Mouse (Mus musculus): ENCODE results near the gene Lmna. TPM values are rescaled to one million over a fixed set of nuclear protein-coding genes. Genes with fewer than 3 reads are reported as not detected.

The Lmna gene
- polyA plus RNA-seq, 1 experiment from 2014 or later: 92.5 TPM

GRCm38 (mm10) chr3:88447676-88448183 is 62.0 kb downstream of the Lmna start:
- peaks cover 25% of the 10 kb centered on the region for H3K4me1 ChIP-seq (replicated peaks; ENCODE audit: control insufficient read depth, insufficient read depth, low read length)
- H3K36me3 ChIP-seq (ENCODE audit: control insufficient read depth, insufficient read depth): peaks cover 38% of the 10 kb centered on the region
- H3K4me3 ChIP-seq (ENCODE audit: low read depth, low read length): no peak overlapping the region
- 35% methylated on average over 8 of the region's 8 CpGs for WGBS
- H3K27ac ChIP-seq (ENCODE audit: low read depth, low read length): peak overlapping the region; percentile 92
- H3K4me2 ChIP-seq (replicated peaks; ENCODE audit: low read depth): peak overlapping the region; percentile 13; the same call in 1 of the 2 replicates
- no peak for TF ChIP-seq CTCF (IDR thresholded peaks at IDR 0.05; ENCODE audit: low read depth)
- H3K27me3 ChIP-seq (replicated peaks; ENCODE audit: control insufficient read depth, insufficient read depth, low read length): no peaks in the 10 kb centered on the region
- ATAC-seq: peak; percentile 56; the same call in 1 of the 2 replicates
- peak overlapping the region; percentile 28; the same call in 1 of the 2 replicates for H3K9ac ChIP-seq (ENCODE audit: low read depth, low read length)
- no peaks in the 10 kb centered on the region for H3K9me3 ChIP-seq (ENCODE audit: control insufficient read depth)

GRCm38 (mm10) chr3:88446471-88447123 is 63.2 kb downstream of the Lmna start:
- peaks cover 26% of the 10 kb centered on the region; the same call in 1 of the 2 replicates for H3K36me3 ChIP-seq (ENCODE audit: control insufficient read depth, insufficient read depth)
- H3K4me3 ChIP-seq (ENCODE audit: low read depth, low read length): no peak overlapping the region
- no peak for TF ChIP-seq CTCF (IDR thresholded peaks at IDR 0.05; ENCODE audit: low read depth)
- no peaks in the 10 kb centered on the region for H3K27me3 ChIP-seq (replicated peaks; ENCODE audit: control insufficient read depth, insufficient read depth, low read length)
- ATAC-seq: no peak
- peak overlapping the region; percentile 92 for H3K27ac ChIP-seq (ENCODE audit: low read depth, low read length)
- 0 out of 2 replicates have a peak overlapping the region, but pooled peaks have one; percentile 9 for H3K4me2 ChIP-seq (replicated peaks; ENCODE audit: low read depth)
- H3K9me3 ChIP-seq (ENCODE audit: control insufficient read depth): no peaks in the 10 kb centered on the region
- H3K9ac ChIP-seq (ENCODE audit: low read depth, low read length): no peak overlapping the region
- WGBS: 29% methylated on average over 8 of the region's 8 CpGs
- H3K4me1 ChIP-seq (replicated peaks; ENCODE audit: control insufficient read depth, insufficient read depth, low read length): peaks cover 25% of the 10 kb centered on the region

- Histone ChIP-seq H3K27me3 (replicated peaks; ENCODE audit: control insufficient read depth, insufficient read depth, low read length) (no peaks in the 10 kb centered on the region), H3K4me3 (ENCODE audit: low read depth, low read length) (no peak overlapping the region), H3K27ac (ENCODE audit: low read depth, low read length) (peak overlapping the region; percentile 73), H3K4me1 (replicated peaks; ENCODE audit: control insufficient read depth, insufficient read depth, low read length) (peaks cover 24% of the 10 kb centered on the region; the same call in 1 of the 2 replicates), H3K36me3 (ENCODE audit: control insufficient read depth, insufficient read depth) (peaks cover 25% of the 10 kb centered on the region; the same call in 1 of the 2 replicates), H3K4me2 (replicated peaks; ENCODE audit: low read depth) (peak overlapping the region; percentile 14; the same call in 1 of the 2 replicates), H3K9me3 (ENCODE audit: control insufficient read depth) (no peaks in the 10 kb centered on the region), H3K9ac (ENCODE audit: low read depth, low read length) (no peak overlapping the region)
- ATAC-seq: peak; percentile 82
- TF ChIP-seq CTCF (IDR thresholded peaks at IDR 0.05; ENCODE audit: low read depth): peak; percentile 31
- WGBS: 37% methylated on average over 7 of the region's 7 CpGs
Observed at GRCm38 (mm10) chr3:88442888-88443287, 66.9 kb downstream of the Lmna start.

- Histone ChIP-seq H3K4me1 (replicated peaks; ENCODE audit: control insufficient read depth, insufficient read depth, low read length) (peaks cover 24% of the 10 kb centered on the region; the same call in 1 of the 2 replicates), H3K36me3 (ENCODE audit: control insufficient read depth, insufficient read depth) (peaks cover 29% of the 10 kb centered on the region; the same call in 1 of the 2 replicates), H3K27me3 (replicated peaks; ENCODE audit: control insufficient read depth, insufficient read depth, low read length) (no peaks in the 10 kb centered on the region), H3K9ac (ENCODE audit: low read depth, low read length) (no peak overlapping the region), H3K4me2 (replicated peaks; ENCODE audit: low read depth) (peak overlapping the region; percentile 14; the same call in 1 of the 2 replicates), H3K4me3 (ENCODE audit: low read depth, low read length) (no peak overlapping the region), H3K9me3 (ENCODE audit: control insufficient read depth) (no peaks in the 10 kb centered on the region), H3K27ac (ENCODE audit: low read depth, low read length) (peak overlapping the region; percentile 73)
- 57% methylated on average over 12 of the region's 12 CpGs for WGBS
- ATAC-seq: peak; percentile 55
- no peak for TF ChIP-seq CTCF (IDR thresholded peaks at IDR 0.05; ENCODE audit: low read depth)
Observed at GRCm38 (mm10) chr3:88442488-88442887, 67.3 kb downstream of the Lmna start.

- TF ChIP-seq CTCF (IDR thresholded peaks at IDR 0.05; ENCODE audit: low read depth): peak; percentile 73
- 18% methylated on average over 27 of the region's 27 CpGs for WGBS
- peak overlapping the region; percentile 19; the same call in 1 of the 2 replicates for H3K9ac ChIP-seq (ENCODE audit: low read depth, low read length)
- no peaks in the 10 kb centered on the region for H3K9me3 ChIP-seq (ENCODE audit: control insufficient read depth)
- H3K4me2 ChIP-seq (replicated peaks; ENCODE audit: low read depth): peak overlapping the region; percentile 45
- H3K27ac ChIP-seq (ENCODE audit: low read depth, low read length): peak overlapping the region; percentile 35; the same call in 1 of the 2 replicates
- H3K36me3 ChIP-seq (ENCODE audit: control insufficient read depth, insufficient read depth): peaks cover 46% of the 10 kb centered on the region
- no peaks in the 10 kb centered on the region for H3K27me3 ChIP-seq (replicated peaks; ENCODE audit: control insufficient read depth, insufficient read depth, low read length)
- peak; percentile 26 for ATAC-seq
- peaks cover 16% of the 10 kb centered on the region; the same call in 1 of the 2 replicates for H3K4me1 ChIP-seq (replicated peaks; ENCODE audit: control insufficient read depth, insufficient read depth, low read length)
- H3K4me3 ChIP-seq (ENCODE audit: low read depth, low read length): no peak overlapping the region
Observed at GRCm38 (mm10) chr3:88440500-88441381, 69.0 kb downstream of the Lmna start.

GRCm38 (mm10) chr3:88439582-88439981 is 70.2 kb downstream of the Lmna start:
- Histone ChIP-seq H3K4me3 (ENCODE audit: low read depth, low read length) (no peak overlapping the region), H3K27ac (ENCODE audit: low read depth, low read length) (no peak overlapping the region), H3K4me1 (replicated peaks; ENCODE audit: control insufficient read depth, insufficient read depth, low read length) (peaks cover 16% of the 10 kb centered on the region; the same call in 1 of the 2 replicates), H3K4me2 (replicated peaks; ENCODE audit: low read depth) (no peak overlapping the region), H3K9ac (ENCODE audit: low read depth, low read length) (no peak overlapping the region), H3K36me3 (ENCODE audit: control insufficient read depth, insufficient read depth) (peaks cover 48% of the 10 kb centered on the region), H3K27me3 (replicated peaks; ENCODE audit: control insufficient read depth, insufficient read depth, low read length) (no peaks in the 10 kb centered on the region), H3K9me3 (ENCODE audit: control insufficient read depth) (no peaks in the 10 kb centered on the region)
- WGBS: 75% methylated on average over 4 of the region's 4 CpGs
- no peak for ATAC-seq
- TF ChIP-seq CTCF (IDR thresholded peaks at IDR 0.05; ENCODE audit: low read depth): no peak
